Mouse (Mus musculus) brain, adult 2 months (tissue): ENCODE results near the gene Gm45618.

Source experiments
- DNase-seq: peaks from one replicate; pipeline ENCODE4 v3.0.0; 2011; ENCODE audit warnings: low read depth, low spot score

The Gm45618 gene

DNA sequence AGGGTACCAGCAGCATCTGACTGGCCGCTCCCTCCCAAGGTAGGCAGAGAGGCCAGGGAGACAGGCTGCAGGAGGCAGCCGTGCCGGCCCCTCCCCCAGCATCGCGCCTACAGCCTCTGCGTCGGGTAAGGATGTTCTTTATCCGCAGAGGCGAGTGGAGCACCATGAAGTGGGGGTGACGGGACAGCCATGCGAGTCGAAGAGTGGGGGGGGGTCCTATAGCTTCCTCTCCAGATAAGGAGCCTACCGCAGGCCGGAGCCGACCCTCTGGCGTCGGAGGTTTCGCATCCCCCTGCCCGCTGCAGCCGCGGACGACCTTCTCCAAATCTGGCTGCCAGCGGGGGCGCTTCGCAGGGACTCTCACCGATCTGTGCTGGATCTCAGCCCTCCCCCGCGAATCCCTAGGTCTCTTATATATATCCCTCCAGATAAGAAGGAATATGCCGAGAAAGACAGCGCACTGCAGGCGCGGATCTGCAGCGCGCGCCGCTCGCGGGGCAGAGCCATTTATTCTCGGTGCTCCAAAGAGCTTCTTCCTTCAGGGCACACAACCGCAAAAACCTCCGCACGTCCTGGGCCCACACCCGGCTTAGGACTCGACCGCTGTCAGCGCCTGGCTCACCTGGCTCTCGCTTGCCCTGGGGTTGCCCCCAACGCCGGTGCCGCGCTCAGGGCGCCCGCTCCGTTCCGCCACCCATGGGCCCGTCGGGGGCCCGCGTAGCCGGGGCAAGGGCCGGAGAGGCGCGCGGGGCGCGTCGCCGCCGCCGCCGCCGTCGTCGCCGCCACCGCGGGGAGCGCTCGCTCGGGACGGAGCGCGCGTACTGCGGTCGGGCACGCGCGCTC is 26.0 kb downstream of the Gm45618 start:
- peak; percentile 86 for DNase-seq

DNA sequence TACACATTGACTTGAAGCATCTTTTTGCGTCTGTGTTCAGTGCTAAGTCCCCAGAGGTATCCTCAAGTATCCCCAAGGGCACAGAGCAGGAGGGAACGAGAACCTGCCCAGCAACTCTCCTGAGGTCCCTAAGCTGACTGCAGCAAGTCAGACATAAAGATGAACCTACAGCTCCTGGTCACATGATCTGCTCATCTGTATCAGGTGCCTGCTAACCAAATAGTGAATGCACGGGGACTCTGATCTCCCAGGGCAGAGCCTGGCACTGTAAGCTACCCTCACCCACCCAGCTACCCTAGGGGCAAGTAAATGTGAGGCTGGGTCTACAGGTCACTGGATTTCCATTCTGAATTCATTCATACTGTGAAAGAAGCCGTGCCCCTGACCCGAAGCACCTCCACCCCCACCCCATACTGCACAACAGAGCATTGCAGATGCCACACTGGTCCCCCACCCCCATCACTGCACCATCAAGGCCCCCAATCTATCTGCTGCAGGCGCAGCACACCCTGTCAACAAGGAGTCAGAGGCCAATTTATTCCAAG is 26.8 kb downstream of the Gm45618 start:
- DNase-seq = peak; percentile 46

DNA sequence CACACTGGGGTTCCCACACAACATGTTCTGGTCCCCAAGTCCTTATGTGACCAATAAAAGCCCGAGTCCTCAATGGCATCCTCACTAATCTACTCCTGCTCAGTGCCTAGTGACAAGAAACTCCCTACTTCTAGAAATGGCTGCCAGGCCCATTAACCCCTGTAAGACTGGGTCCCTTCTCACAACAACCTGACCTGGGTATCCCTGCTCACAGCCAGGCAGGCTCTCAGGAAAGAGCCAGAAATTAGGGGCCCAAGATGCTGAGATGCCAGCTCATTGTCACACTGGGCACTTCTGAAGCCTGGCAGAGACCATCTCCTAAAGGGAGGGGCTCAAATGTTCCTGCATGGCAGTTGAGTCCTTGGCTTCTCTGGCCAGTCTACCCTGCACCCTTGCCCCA is 27.5 kb downstream of the Gm45618 start:
- peak; percentile 16 for DNase-seq

DNA sequence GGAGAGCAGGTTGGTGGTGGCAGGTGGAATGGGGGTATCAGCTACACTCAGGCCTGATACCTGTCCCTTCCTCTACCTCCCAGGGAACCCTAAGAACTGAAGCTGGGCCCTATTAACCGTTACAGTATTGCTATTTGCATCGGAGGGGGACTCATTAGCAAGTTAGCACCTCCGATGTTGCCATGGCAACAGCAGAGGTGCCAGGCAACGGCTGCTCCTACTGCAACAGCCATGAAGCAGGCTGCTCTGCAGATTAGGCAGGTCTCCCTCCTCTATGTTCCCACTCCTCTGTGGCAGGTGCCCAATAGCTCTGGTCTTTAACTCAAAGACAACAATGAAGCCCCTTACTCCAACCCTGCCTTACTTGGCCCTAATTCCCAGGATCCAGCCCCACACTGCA is 28.7 kb downstream of the Gm45618 start:
- peak; percentile 86 for DNase-seq

DNA sequence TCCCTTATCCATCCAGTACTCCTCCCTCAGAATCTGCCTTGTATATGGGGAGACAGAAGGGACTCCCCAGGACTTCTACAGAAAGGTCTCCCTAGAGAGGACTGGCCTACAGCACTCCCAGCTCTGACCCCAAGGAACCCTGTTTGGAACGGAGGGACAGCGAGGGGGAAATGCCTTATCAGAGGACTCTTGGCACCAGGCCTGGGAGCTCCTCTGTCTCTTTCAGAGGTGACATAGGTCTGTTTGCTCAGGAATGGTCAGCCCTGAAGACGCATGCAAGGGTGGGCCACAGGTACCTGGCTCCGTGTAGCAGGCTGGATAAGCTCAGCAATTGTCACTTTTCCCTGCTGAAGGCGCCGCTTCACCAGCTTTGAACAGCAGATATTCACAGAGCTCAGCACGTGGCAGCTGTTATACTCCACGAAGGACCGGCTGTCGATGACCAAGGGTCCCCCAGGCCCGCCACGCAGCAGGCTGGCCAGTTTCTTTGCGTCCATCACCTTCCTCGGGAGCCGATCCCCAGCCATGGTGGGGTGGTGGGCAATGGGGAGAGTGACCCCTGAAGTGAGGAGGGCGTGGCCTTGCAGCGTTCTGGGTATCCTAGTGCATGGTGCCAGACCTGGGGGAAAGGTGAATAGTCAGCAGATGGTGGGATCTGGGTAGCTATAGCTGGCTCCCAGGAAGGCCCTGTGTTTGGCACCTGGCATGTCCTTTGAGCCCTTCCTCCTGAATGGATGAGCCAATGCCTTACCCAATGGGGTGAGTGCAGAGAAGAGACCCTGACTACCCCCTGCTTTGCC is 30.7 kb downstream of the Gm45618 start:
- no peak for DNase-seq

DNA sequence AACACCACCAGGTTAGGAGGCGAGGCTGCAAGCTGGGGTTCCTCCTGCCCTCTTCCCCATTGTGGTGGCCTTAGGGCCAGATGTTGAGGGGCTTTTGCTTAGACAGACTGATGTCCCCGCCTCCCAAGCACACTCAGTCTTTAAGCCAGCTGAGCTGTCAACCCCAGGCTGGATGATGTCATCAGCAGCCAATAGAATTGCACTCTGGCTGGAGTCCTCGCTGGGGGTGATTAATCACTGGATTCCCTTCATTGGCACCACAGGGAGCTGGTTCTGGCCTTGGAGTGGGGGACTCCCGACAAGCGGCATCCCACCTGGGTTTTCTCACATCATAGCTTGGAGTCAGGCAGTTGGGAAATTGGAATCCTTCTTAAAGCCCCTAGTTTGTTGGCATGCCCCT is 31.6 kb downstream of the Gm45618 start:
- peak; percentile 90 for DNase-seq

DNA sequence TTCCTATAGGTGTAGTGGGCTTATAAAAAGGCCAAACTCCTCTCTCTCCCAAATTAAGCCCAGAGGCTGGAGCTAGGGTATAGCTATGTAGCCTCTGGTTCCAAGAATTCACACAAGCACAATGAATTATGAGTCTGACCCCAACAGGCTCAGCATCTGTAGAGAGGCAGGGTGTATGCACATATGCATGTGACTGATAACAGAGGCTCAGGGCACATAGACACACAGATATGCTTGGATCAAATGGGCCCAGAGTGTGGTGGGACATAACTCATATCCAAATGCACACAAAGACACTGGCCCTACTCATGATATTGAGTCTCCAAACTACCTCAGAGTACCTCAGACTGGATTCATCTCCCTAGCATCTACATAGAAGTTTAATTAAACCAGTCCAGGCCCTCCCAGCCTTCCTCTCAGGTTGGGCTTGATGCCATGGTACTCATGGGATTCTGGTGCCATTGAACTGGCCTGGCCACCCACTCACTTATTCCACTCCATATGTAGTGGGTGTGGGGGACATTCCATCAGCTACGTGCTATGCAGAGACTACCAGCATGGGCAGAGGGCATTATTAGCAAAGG is 33.4 kb downstream of the Gm45618 start:
- no peak for DNase-seq

DNA sequence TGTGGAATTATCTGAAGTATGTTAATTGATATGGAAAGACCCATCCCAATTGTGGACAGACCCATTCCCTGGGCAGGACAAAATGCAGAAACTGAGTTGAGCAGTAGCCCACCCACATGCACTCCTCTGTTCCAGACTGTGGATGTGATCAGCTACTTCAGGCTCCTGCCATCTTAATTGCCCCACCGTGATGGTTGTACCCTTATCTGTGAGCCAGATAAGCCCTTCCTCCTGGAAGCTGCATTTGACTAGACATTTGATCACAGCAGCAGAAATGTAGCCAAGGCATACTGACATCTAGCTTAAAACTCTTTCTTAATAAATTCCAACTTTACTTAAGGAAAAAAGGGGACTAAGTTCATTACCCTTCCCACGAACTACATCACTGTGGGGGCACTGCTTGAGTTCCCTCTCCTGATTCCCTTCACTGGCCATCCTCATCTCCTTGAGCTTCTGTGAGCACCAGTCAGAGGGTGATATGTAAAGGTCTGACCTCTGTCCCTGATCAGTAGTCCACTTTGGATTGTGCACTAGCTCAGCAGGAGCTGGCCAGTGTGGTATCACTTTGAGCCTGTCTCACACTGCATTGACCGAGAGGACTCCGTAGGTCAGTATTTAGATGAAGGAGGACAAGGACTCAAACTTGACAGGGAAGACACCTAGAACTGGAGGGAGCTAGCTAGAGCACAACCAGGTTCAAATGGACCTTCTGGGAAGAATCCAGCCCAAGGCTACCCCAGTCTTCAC is 34.2 kb downstream of the Gm45618 start:
- no peak for DNase-seq

DNA sequence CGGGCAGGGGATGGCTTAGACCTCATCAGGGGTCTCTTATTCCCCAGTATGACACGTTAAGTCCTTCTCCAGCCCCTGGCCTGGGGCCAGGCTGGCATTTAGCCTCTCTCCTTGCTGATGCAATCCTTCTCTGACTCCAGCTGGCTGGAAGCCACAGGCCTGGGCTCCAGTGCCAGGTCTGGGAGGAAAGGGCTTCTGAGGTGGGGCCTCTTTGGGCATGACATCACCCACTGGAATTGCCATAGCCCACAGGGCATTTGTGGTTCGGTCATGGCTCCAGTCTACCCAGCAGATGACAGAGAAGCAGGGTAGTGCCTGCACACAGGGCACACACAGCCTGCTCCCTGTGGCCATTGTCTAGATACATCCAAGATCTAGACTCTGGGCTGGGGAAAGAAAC is 35.7 kb downstream of the Gm45618 start:
- DNase-seq = peak; percentile 86

DNA sequence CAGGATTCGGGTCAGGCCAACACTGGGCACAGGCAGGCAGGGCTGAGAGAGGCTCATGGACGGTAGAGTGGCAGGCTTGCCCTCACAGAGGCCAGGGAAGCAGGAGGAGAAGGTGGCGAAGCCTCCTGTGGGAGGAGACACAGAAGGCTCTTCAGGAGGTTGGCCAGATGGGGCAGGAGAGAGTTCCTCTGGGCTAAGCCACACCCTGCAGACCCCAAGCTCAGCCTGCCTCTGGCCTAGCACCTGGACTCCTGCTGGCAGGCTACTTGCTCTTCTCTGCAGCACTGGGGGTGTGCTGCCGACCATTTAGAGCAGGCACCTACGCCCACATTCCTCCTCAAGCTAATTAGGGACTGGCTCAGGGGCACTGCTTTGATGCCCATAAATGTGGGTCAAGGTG is 36.1 kb downstream of the Gm45618 start:
- DNase-seq = peak; percentile 63

DNA sequence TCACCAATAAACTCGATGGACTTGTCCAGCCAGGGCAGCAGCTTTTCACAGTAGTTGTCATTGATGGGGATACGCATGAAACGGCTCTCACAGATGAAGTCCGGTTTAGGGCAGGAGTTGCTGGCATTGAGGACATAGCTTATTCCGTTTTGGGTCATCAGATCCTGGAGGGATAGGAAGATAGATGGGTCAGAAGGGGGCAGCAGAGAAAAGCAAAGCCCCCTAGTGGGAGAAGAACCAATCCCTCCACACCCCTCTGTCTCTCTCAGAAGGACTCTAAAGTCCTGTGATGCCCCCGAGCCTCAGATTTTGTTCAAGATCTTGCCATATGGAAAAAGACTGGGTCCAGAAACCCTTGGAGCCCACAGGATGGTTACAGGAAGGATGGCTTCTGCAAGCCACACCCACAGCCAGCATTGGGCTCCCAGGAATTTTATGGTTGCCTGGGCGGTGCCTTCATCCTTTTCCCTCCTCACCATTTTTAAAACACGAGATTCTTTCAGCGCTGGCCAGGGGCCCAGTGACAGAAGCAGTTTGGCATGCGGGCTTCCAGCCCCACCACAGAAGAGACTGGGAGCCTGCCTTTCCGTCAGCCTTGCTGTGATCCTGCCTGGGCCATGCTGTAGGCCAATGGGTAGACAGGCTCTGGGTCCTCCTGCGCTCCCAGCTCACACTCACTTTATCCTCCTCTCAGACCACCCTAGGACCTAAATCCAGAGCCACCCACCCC is 36.8 kb downstream of the Gm45618 start:
- peak; percentile 70 for DNase-seq

DNA sequence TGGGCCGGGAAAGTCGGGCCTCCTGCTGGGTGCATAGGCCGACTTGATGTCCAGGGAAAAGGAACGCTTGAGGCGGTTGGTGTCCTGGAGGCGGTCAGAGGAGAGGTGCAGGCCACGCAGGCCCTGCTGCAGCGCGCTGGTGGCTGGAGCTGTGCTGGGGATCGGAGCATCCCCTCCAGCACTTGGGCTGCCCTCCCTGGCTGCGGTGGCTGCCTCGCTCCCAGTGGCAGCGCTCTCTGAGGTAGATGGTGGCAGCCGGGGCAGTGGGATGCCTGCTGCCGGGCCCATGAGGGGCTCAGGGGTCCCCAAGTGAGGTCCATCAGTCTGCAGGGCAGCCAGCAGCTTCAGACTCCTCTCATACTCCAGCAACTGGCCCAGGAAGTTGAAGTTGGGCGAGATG is 37.9 kb downstream of the Gm45618 start:
- no peak for DNase-seq

DNA sequence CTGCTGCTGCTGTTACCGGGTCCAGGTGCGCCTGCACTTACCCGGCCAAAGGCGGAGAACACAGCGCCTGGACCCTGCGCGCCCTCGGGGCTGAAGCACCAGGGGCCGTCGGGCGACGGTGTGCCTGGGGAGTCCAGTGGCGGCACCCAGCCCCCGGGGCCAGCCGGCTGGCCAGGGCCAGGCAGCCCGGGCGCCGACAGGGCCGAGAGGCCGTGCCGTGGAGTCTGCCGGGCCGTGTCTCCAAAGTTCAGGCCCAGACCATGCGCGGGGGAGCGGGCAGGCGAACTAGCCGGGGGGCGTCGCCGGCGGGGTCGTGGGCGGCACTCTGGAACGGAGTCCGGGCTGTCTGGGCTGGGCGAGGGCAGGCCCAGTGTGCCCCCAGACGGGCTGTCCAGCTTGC is 38.4 kb downstream of the Gm45618 start:
- no peak for DNase-seq

DNA sequence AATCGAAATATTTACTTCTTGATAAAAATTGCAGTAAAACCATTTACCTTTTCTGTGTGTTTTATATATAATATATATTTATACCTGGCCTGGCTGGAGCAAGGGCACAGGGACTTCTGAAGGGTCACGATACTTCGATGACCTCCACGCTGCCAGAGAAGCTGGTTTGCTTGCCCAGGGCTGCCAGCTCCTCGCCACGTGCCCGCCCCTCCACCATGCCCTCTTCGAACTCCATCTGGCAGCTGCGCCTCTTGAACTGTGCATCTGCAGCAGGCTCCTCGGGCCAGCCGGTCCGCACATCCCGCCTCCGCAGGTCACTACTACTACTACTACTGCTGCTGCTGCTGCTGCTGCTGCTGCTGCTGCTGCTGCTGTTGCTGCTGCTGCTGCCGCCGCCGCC is 38.8 kb downstream of the Gm45618 start:
- DNase-seq = peak; percentile 33

DNA sequence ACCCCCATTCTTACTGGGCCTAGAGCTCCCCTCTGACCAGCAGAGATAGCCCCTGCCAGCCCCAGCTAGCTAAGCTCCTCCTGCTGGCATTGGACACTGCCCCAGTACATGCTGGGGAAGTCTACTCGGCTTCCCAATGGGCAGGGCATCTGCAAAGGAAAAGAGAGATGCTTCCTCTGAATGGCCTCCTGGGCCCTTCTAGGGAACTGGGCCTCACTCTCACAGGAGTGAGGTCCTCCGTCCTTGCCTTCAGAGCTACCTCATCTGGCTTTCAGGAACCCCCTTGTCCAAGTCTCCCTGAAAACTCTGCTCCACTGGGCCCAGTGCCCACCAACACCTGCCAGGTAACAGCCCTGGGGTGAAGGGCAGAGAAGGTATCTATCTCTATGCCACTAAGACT is 39.7 kb downstream of the Gm45618 start:
- peak; percentile 23 for DNase-seq

DNA sequence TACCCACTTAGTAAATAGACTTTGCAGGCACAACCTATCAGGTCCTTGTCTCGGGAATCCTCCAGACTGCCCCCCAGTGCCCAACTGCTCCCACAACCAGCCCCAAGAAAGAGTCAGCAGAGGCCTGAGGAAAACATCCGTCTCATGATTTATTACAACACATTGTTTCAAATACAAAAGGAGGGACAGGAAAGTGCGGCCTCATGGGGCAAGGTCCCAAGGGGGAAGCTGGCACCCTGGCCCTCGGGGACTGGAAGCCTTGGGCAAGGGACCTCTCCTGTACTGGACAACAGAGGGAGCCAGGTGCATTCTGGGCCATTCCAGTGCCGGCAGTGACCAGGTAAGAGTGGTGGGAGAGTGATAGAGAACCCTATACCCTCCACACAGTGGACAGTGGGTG is 41.2 kb downstream of the Gm45618 start:
- DNase-seq = no peak

DNA sequence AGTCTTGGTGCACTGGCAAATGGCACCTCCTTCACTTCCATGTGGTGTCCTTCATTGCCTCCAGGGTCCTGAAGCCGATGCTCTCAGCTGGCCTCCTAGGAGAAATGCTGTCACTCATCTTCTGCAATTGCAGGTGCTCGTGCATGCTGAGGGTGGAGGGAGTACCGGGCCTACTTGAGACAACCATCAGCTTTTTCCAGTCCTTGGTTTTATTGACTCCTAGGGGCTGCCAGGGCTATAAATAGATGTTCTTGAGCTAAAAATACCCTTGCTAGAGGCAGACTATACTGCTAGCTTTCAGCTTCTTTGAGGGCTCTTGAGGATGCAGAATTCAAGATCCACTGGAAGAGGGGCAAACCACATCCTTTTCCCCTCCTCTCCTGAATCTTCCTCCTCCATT is 43.4 kb downstream of the Gm45618 start:
- peak; percentile 61 for DNase-seq

DNA sequence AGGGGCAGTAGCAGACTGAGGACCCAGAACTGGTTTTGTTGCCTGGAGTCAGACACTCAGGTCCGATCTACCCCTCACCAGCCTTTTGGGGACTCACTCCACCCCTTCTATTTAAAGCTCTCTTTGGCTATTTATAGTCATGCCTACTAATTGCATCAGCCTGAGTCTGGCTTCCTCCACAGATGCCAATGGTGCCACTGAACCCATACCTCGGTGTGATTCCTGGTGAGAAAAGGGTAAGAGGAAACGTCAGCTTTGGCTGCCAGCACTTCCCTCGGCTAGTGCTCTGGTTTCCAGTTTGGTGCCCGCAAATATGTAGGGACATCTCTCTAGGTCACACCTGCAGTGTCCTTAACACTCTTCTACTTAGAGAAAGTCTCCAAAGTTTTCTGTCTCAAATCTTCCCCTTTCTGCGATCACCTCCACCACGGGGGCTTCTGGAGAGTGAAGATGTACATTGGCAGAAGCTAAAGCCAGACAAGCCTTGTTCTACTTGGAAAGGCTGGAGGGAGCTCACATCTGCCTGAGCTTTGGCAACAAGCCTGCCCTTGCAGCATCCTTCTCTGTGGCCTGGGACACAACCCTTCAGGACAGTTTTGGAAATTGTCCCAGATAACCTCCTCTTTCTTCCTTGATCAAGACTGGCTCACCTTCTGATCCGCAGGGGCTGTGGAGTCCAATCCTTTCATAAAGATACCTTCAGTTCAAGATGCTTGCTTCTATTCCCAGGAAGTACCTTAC is 46.2 kb downstream of the Gm45618 start:
- DNase-seq = peak; percentile 18

DNA sequence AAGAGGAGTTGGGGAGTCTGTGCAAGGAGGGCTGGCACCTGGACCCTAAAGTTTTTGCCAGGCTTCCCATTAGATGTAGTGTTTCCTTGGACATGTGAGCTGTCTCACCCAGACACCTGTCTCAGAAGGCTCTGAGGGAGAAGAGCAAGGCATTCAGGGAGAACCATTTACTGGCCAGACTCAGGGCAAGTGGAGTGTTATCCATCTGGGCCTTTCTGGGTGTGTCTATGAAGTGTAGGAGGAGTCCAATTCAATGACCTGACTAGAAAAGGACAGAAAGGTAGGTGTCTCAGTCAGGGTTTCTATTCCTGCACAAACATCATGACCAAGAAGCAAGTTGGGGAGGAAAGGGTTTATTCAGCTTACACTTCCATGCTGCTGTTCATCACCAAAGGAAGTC is 48.8 kb downstream of the Gm45618 start:
- DNase-seq = no peak

DNA sequence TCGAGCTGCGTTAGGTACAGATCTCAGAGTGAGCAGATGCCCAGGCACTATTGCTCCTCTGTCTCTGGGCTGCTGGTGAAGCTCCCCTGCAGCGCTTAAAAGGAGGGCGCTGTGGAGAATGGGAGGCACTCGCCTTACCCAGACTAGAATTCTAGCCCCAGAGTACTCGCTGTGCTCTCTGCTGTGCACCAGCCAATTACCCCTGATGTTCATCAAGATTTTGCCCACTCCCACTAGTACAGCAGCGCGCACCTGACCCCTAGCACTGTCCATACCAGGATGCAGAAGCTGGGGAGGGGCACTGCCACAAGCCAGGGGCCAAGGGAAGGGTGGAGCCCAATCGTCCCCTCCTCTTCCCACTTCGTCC is 49.3 kb downstream of the Gm45618 start:
- DNase-seq = no peak
